Mouse (Mus musculus) liver, embryonic 11.5 days (tissue): Measurements from ENCODE around the gene Tarbp2. TPM values are rescaled to one million over a fixed set of nuclear protein-coding genes. Genes with fewer than 3 reads are reported as not detected.
A peak's percentile ranks its signal among the peaks of the same experiment; 100 is the strongest.

ENCODE experiments used
- ATAC-seq: fragments of 200-750 bp; cut with Nextera tagmentation; replicated peaks from 2 replicates; pipeline ENCODE4 v1.8.0; 2017; ENCODE audit warnings: moderate number of reproducible peaks, mild to moderate bottlenecking, moderate TSS enrichment, moderate library complexity; ENCODE audit not compliant: low FRiP score
- DNase-seq: peaks from one replicate; pipeline ENCODE4 v3.0.0-alpha.2; 2017; ENCODE audit warnings: low spot score
- H3K27ac ChIP-seq: fragments of 300-500 bp; sonication (generic); 2 replicates; pipeline ENCODE4 v1.5.1; 2014; ENCODE audit warnings: mild to moderate bottlenecking, low read depth, low read length, control low read depth
- H3K27me3 ChIP-seq: fragments of 300-500 bp; sonication (generic); replicated peaks from 2 replicates; pipeline ENCODE4 v1.6.1; 2014; ENCODE audit warnings: low read length, mixed read lengths; ENCODE audit not compliant: control insufficient read depth, insufficient read depth
- H3K36me3 ChIP-seq: fragments of 300-500 bp; sonication (generic); 2 replicates; pipeline ENCODE4 v1.6.1; 2014; ENCODE audit warnings: mild to moderate bottlenecking, low read length, moderate library complexity, mixed read lengths; ENCODE audit not compliant: control insufficient read depth, insufficient read depth
- H3K4me1 ChIP-seq: fragments of 300-500 bp; sonication (generic); replicated peaks from 2 replicates; pipeline ENCODE4 v1.6.1; 2014; ENCODE audit warnings: low read length, mixed read lengths; ENCODE audit not compliant: control insufficient read depth, insufficient read depth
- H3K4me2 ChIP-seq: fragments of 300-500 bp; sonication (generic); 2 replicates; pipeline ENCODE4 v1.6.1; 2014; ENCODE audit warnings: mild to moderate bottlenecking, control low read depth, moderate library complexity
- H3K4me3 ChIP-seq: fragments of 300-500 bp; sonication (generic); 2 replicates; pipeline ENCODE4 v1.5.1; 2014; ENCODE audit warnings: low read depth, low read length, control low read depth
- H3K9ac ChIP-seq: fragments of 300-500 bp; sonication (generic); 2 replicates; pipeline ENCODE4 v1.6.1; 2014; ENCODE audit warnings: low read depth, low read length, control low read depth
- H3K9me3 ChIP-seq: fragments of 300-500 bp; sonication (generic); 2 replicates; pipeline ENCODE4 v1.6.1; 2016; ENCODE audit warnings: low read length, inconsistent platforms, mixed read lengths; ENCODE audit not compliant: control insufficient read depth
- WGBS: fragments of 180-500 bp; shearing (Covaris S2); extraction: QIAGEN DNeasy Blood & Tissue Kit; methylation state at CpG from one replicate; pipeline ENCODE4 v1.1.7; 2014; 5-methylcytosine and 5-hydroxymethylcytosine counted together
- polyA plus RNA-seq: library from polyadenylated mRNA; unstranded; fragments of >200 nt; fragmentation: Nextera tagmentation; extraction: Ambion mirVana; gene quantifications from 2 replicates; pipeline ENCODE4 v1.2.1, GENCODE M21; 2014

Tarbp2 gene
- 96.7 and 105 TPM in 2 replicates for polyA plus RNA-seq

GRCm38 (mm10) chr15:102517976-102518858 is at the start of gene Tarbp2:
Tarbp2 (plus strand) TSS chr15:102518192.
- peak within 1 kb of the TSS; percentile 77 for H3K4me3 ChIP-seq
- H3K27ac ChIP-seq: peak within 1 kb of the TSS; percentile 98
- peak; percentile 99 for DNase-seq
- ATAC-seq: peak; percentile 92
- H3K36me3 ChIP-seq: peaks cover 7% of the 10 kb centered on the region; the same call in 1 of the 2 replicates
- under 1% methylated on average over 60 of the region's 60 CpGs for WGBS
- peaks cover 28% of the 10 kb centered on the region for H3K4me1 ChIP-seq
- peak within 1 kb of the TSS; percentile 96 for H3K4me2 ChIP-seq
- H3K9ac ChIP-seq: peak within 1 kb of the TSS; percentile 94
- H3K27me3 ChIP-seq: no peaks in the 10 kb centered on the region
- H3K9me3 ChIP-seq: no peaks in the 10 kb centered on the region

GRCm38 (mm10) chr15:102468675-102469370 is 49.2 kb upstream of the Tarbp2 start:
- Histone ChIP-seq H3K9ac (no peak overlapping the region), H3K27ac (no peak overlapping the region), H3K36me3 (peaks cover 12% of the 10 kb centered on the region), H3K4me1 (peaks cover 9% of the 10 kb centered on the region), H3K9me3 (no peaks in the 10 kb centered on the region), H3K4me3 (no peak overlapping the region), H3K27me3 (no peaks in the 10 kb centered on the region), H3K4me2 (no peak overlapping the region)
- WGBS: 95% methylated on average over 9 of the region's 9 CpGs
- no peak for ATAC-seq
- no peak for DNase-seq

GRCm38 (mm10) chr15:102470183-102470604 is 47.8 kb upstream of the Tarbp2 start, which contains the start of gene Pcbp2:
Pcbp2 (plus strand) TSS chr15:102470539.
- Histone ChIP-seq H3K4me3 (peak within 1 kb of the TSS; percentile 96), H3K36me3 (peaks cover 20% of the 10 kb centered on the region), H3K27me3 (no peaks in the 10 kb centered on the region), H3K9ac (peak within 1 kb of the TSS; percentile 99), H3K27ac (peak within 1 kb of the TSS; percentile 96), H3K9me3 (no peaks in the 10 kb centered on the region), H3K4me1 (peaks cover 9% of the 10 kb centered on the region), H3K4me2 (peak within 1 kb of the TSS; percentile 67)
- peak; percentile 98 for ATAC-seq
- WGBS: under 1% methylated on average over 35 of the region's 40 CpGs
- peak; percentile 95 for DNase-seq

- ATAC-seq: peak; percentile 55
These were observed 47.2 kb upstream of the Tarbp2 start for GRCm38 (mm10) chr15:102470605-102471294.

GRCm38 (mm10) chr15:102471295-102471645 is 46.7 kb upstream of the Tarbp2 start:
- Histone ChIP-seq H3K9me3 (no peaks in the 10 kb centered on the region), H3K4me2 (peak overlapping the region; percentile 67), H3K4me1 (peaks cover 9% of the 10 kb centered on the region), H3K36me3 (peaks cover 30% of the 10 kb centered on the region), H3K27ac (peak overlapping the region; percentile 96), H3K27me3 (no peaks in the 10 kb centered on the region), H3K9ac (peak overlapping the region; percentile 99), H3K4me3 (peak overlapping the region; percentile 96)
- WGBS: under 1% methylated on average over 10 of the region's 10 CpGs
- DNase-seq: no peak
- ATAC-seq: no peak

More at GRCm38 (mm10) chr15:102470605-102471294, 47.2 kb upstream of the Tarbp2 start:
- Histone ChIP-seq H3K36me3 (peaks cover 25% of the 10 kb centered on the region), H3K9ac (peak overlapping the region; percentile 99), H3K27ac (peak overlapping the region; percentile 96), H3K9me3 (no peaks in the 10 kb centered on the region), H3K4me3 (peak overlapping the region; percentile 96), H3K4me1 (peaks cover 9% of the 10 kb centered on the region), H3K27me3 (no peaks in the 10 kb centered on the region), H3K4me2 (peak overlapping the region; percentile 67)
- 0% methylated on average over 42 of the region's 67 CpGs for WGBS
- DNase-seq: peak; percentile 87

- H3K27ac ChIP-seq: no peak overlapping the region
- peaks cover 9% of the 10 kb centered on the region for H3K4me1 ChIP-seq
- peak overlapping the region; percentile 96 for H3K4me3 ChIP-seq
- H3K9ac ChIP-seq: no peak overlapping the region
- H3K27me3 ChIP-seq: no peaks in the 10 kb centered on the region
- H3K4me2 ChIP-seq: peak overlapping the region; percentile 67
- no peak for DNase-seq
- peaks cover 33% of the 10 kb centered on the region for H3K36me3 ChIP-seq
- ATAC-seq: no peak
- H3K9me3 ChIP-seq: no peaks in the 10 kb centered on the region
These were observed 46.3 kb upstream of the Tarbp2 start for GRCm38 (mm10) chr15:102471727-102472126.

GRCm38 (mm10) chr15:102473246-102473645 is 44.7 kb upstream of the Tarbp2 start:
- ATAC-seq (no peak), DNase-seq (no peak)
- Histone ChIP-seq H3K9me3 (no peaks in the 10 kb centered on the region), H3K27me3 (no peaks in the 10 kb centered on the region), H3K9ac (no peak overlapping the region), H3K4me2 (peak overlapping the region; percentile 67), H3K4me3 (no peak overlapping the region), H3K27ac (no peak overlapping the region), H3K36me3 (peaks cover 40% of the 10 kb centered on the region), H3K4me1 (peaks cover 9% of the 10 kb centered on the region)
- 80% methylated on average over 2 of the region's 2 CpGs for WGBS

GRCm38 (mm10) chr15:102474520-102474919 is 43.5 kb upstream of the Tarbp2 start:
- WGBS: 92% methylated on average over 2 of the region's 2 CpGs
- H3K27me3 ChIP-seq: no peaks in the 10 kb centered on the region
- no peaks in the 10 kb centered on the region for H3K9me3 ChIP-seq
- no peak overlapping the region for H3K4me3 ChIP-seq
- peaks cover 9% of the 10 kb centered on the region for H3K4me1 ChIP-seq
- H3K4me2 ChIP-seq: no peak overlapping the region
- H3K36me3 ChIP-seq: peaks cover 40% of the 10 kb centered on the region
- no peak overlapping the region for H3K27ac ChIP-seq
- ATAC-seq: no peak
- DNase-seq: no peak
- H3K9ac ChIP-seq: no peak overlapping the region
